Mouse (Mus musculus): ENCODE data around the gene Ablim1.

Ablim1 gene

GRCm38 (mm10) chr19:57264296-57264947 is 50.3 kb downstream of the Ablim1 start:
- CTCF ChIA-PET = interaction anchor here (0.7 kb wide), 1 partner anchor 81 kb away, joined by 3 read pairs; no protein-coding TSS in a partner anchor

GRCm38 (mm10) chr19:57257801-57258200 is 56.9 kb downstream of the Ablim1 start:
- CTCF ChIA-PET = no interaction called here

GRCm38 (mm10) chr19:57256666-57257065 is 58.1 kb downstream of the Ablim1 start:
- CTCF ChIA-PET = no interaction called here

GRCm38 (mm10) chr19:57255157-57255556 is 59.6 kb downstream of the Ablim1 start:
- CTCF ChIA-PET = interaction anchor here (0.6 kb wide), 1 partner anchor 66 kb away, joined by 3 read pairs; no protein-coding TSS in a partner anchor

- CTCF ChIA-PET = no interaction called here
Measured at GRCm38 (mm10) chr19:57252692-57253448, 61.8 kb downstream of the Ablim1 start.

GRCm38 (mm10) chr19:57248781-57249180 is 65.9 kb downstream of the Ablim1 start:
- CTCF ChIA-PET = no interaction called here

GRCm38 (mm10) chr19:57247221-57247620 is 67.5 kb downstream of the Ablim1 start:
- CTCF ChIA-PET = no interaction called here

GRCm38 (mm10) chr19:57244281-57244680 is 70.4 kb downstream of the Ablim1 start:
- CTCF ChIA-PET = no interaction called here

GRCm38 (mm10) chr19:57243606-57244005 is 71.1 kb downstream of the Ablim1 start:
- CTCF ChIA-PET = no interaction called here

- CTCF ChIA-PET = no interaction called here
Measured at GRCm38 (mm10) chr19:57243191-57243590, 71.5 kb downstream of the Ablim1 start.

GRCm38 (mm10) chr19:57241363-57242192 is 73.1 kb downstream of the Ablim1 start:
- CTCF ChIA-PET = interaction anchor here (0.8 kb wide), 1 partner anchor 22 kb away, joined by 4 read pairs; no protein-coding TSS in a partner anchor

GRCm38 (mm10) chr19:57240259-57240658 is 74.5 kb downstream of the Ablim1 start:
- CTCF ChIA-PET = no interaction called here

- CTCF ChIA-PET = no interaction called here
Measured at GRCm38 (mm10) chr19:57239176-57239784, 75.4 kb downstream of the Ablim1 start.

GRCm38 (mm10) chr19:57238461-57238860 is 76.3 kb downstream of the Ablim1 start:
- CTCF ChIA-PET = interaction anchor here (0.6 kb wide), 1 partner anchor 1627 kb away, joined by 3 read pairs; no protein-coding TSS in a partner anchor

- CTCF ChIA-PET = no interaction called here
Measured at GRCm38 (mm10) chr19:57237534-57237933, 77.2 kb downstream of the Ablim1 start.

GRCm38 (mm10) chr19:57236647-57237046 is 78.1 kb downstream of the Ablim1 start:
- CTCF ChIA-PET = no interaction called here

- CTCF ChIA-PET = no interaction called here
Measured at GRCm38 (mm10) chr19:57235931-57236330, 78.8 kb downstream of the Ablim1 start.

- CTCF ChIA-PET = no interaction called here
Measured at GRCm38 (mm10) chr19:57230996-57231395, 83.7 kb downstream of the Ablim1 start.

GRCm38 (mm10) chr19:57229161-57229560 is 85.6 kb downstream of the Ablim1 start:
- CTCF ChIA-PET = no interaction called here

GRCm38 (mm10) chr19:57228576-57228975 is 86.1 kb downstream of the Ablim1 start:
- CTCF ChIA-PET = interaction anchor here (0.7 kb wide), 1 partner anchor 1050 kb away, joined by 11 read pairs; no protein-coding TSS in a partner anchor

GRCm38 (mm10) chr19:57224390-57224789 is 90.3 kb downstream of the Ablim1 start:
- CTCF ChIA-PET = no interaction called here

- CTCF ChIA-PET = no interaction called here
Measured at GRCm38 (mm10) chr19:57223686-57224085, 91.0 kb downstream of the Ablim1 start.

Data from spleen, embryonic (tissue).